Comparison of ENCODE assay signal across 39 mouse cellular contexts in genomic region chr13:50210191-50210590, GRCm38 (mm10). TPM values are rescaled to one million over a fixed set of nuclear protein-coding genes. Genes with fewer than 3 reads are reported as not detected.
"Had no signal": no experiment of that assay in that cellular context is flagged by ENCODE, and none has a peak within 500 bp of the region (broad histone marks: within the 10 kb centered on the region; RNA-seq: fewer than 3 reads in every experiment).

No protein-coding gene starts in this region.

RNA-seq across cellular contexts. Expression of gene Gm906, which starts 39.9 kb away (rescaled TPM):
- total RNA-seq: gastrocnemius, adult 18-20 months; gastrocnemius, adult 8-10 months; gastrocnemius, postnatal 14 days; gastrocnemius, postnatal 36 days; heart, adult 18-20 months; heart, adult 8-10 months; heart, postnatal 10 days; heart, postnatal 25 days; heart, postnatal 4 days; layer of hippocampus, adult 18-20 months; layer of hippocampus, adult 8-10 months; layer of hippocampus, postnatal 14 days; layer of hippocampus, postnatal 36 days; left cerebral cortex, adult 18-20 months; left cerebral cortex, adult 8-10 months; left cerebral cortex, postnatal 10 days; left cerebral cortex, postnatal 25 days; left cerebral cortex, postnatal 4 days; liver, adult 2 months had no signal
- polyA plus RNA-seq: gonadal fat pad, adult 2 months; heart, embryonic 10.5 days; heart, embryonic 12.5 days; heart, embryonic 14.5 days; heart, embryonic 16.5 days; hindbrain, embryonic 10.5 days; hindbrain, embryonic 12.5 days; hindbrain, embryonic 14.5 days; hindbrain, embryonic 16.5 days; inflammation-experienced regulatory T-cells, adult 6 months; intestine, embryonic 15.5 days; intestine, postnatal 0 days; kidney, embryonic 14.5 days; large intestine, adult 2 months; limb, embryonic 11.5 days; limb, embryonic 13.5 days; limb, embryonic 15.5 days; liver, adult 2 months; liver, embryonic 12.5 days; liver, embryonic 14.5 days; liver, embryonic 16.5 days had no signal
